In genomic region chr2:158228670-158229502, GRCm38 (mm10) we compare ENCODE assay signal across 8 mouse cellular contexts. TPM values are rescaled to one million over a fixed set of nuclear protein-coding genes. Genes with fewer than 3 reads are reported as not detected.
DNase-seq lines count a peak whose midpoint lies in the region; ATAC-seq and TF ChIP-seq lines count a peak whose summit lies in the region.

D630003M21Rik (minus strand) TSS chr2:158229222.

- under 1% methylated on average over 36 of the region's 55 CpGs for WGBS in forebrain, embryonic 16.5 days

- H3K9ac ChIP-seq in forebrain, embryonic 16.5 days (replicated peaks; ENCODE audit: low read depth, low read length): peak within 1 kb of the TSS; percentile 74

- intact Hi-C loops in gastrocnemius, adult 2 months (cut with DNase I): no loop called here
- intact Hi-C loops in gastrocnemius, postnatal 36 days (cut with DNase I): no loop called here

- peak; percentile 82 for ATAC-seq in forebrain, embryonic 16.5 days
- no peak for ATAC-seq in erythroid progenitor cell, adult 5-6 weeks (replicated peaks; ENCODE audit: low FRiP score, poor library complexity, severe bottlenecking)

- TF ChIP-seq CTCF in gastrocnemius, adult 2 months (IDR thresholded peaks at IDR 0.05): 0 out of 2 replicates have a peak, but pooled peaks have one; percentile 2

- peaks cover 19% of the 10 kb centered on the region for H3K4me1 ChIP-seq in forebrain, embryonic 16.5 days (replicated peaks; ENCODE audit: control insufficient read depth, insufficient read depth, low read length)

- peak; percentile 59 for DNase-seq in gastrocnemius, adult 2 months
- no peak for DNase-seq in gastrocnemius, postnatal 36 days
- peak; percentile 57 for DNase-seq in ZHBTc4 (ENCODE audit: low read depth, low spot score)
- DNase-seq in kidney, adult 9 months: peak; percentile 60
- peak; percentile 61 for DNase-seq in mesoderm, embryonic 11.5 days (ENCODE audit: low read depth, low spot score)
- no peak for DNase-seq in thymus, postnatal 14 days

- no peaks in the 10 kb centered on the region for H3K36me3 ChIP-seq in forebrain, embryonic 16.5 days (ENCODE audit: control insufficient read depth, insufficient read depth)

- H3K27ac ChIP-seq in gastrocnemius, adult 2 months: peak within 1 kb of the TSS; percentile 82
- peak within 1 kb of the TSS; percentile 47 for H3K27ac ChIP-seq in forebrain, embryonic 16.5 days (ENCODE audit: low read length)

- H3K27me3 ChIP-seq in forebrain, embryonic 16.5 days (replicated peaks; ENCODE audit: control insufficient read depth, insufficient read depth, low read length): no peaks in the 10 kb centered on the region

- H3K9me3 ChIP-seq in forebrain, embryonic 16.5 days (ENCODE audit: control insufficient read depth, low read length): no peaks in the 10 kb centered on the region

- H3K4me2 ChIP-seq in forebrain, embryonic 16.5 days (ENCODE audit: low read length): peak within 1 kb of the TSS; percentile 80

- peak within 1 kb of the TSS; percentile 70 for H3K4me3 ChIP-seq in gastrocnemius, adult 2 months
- peak within 1 kb of the TSS; percentile 55 for H3K4me3 ChIP-seq in forebrain, embryonic 16.5 days (replicated peaks; ENCODE audit: low read length)

RNA-seq across cellular contexts. Expression of gene D630003M21Rik, which starts in this region (rescaled TPM):
- 1 to 10 TPM; 1.2 to 2.2 TPM for total RNA-seq in gastrocnemius, adult 2 months (2021)
- total RNA-seq in gastrocnemius, postnatal 36 days (2021): 1 to 10 TPM; 2.2 TPM
- 1.8 and 2.8 TPM in 2 replicates for polyA plus RNA-seq in forebrain, embryonic 16.5 days (2015; fragmentation: Nextera tagmentation; extraction: Ambion mirVana)
- not detected in 2 replicates for total RNA-seq in erythroid progenitor cell, adult 5-6 weeks (2015; ENCODE audit: low replicate concordance)
- total RNA-seq in erythroid progenitor cell, adult 5-6 weeks (2017; ENCODE audit: low replicate concordance): not detected in 2 replicates

Comparison
In these comparisons a context has a peak if more than half of its experiments do, and no peak if none do; other contexts are left out.
1. DNase-seq: peak in gastrocnemius, adult 2 months (single experiment), ZHBTc4 (single experiment), kidney, adult 9 months (single experiment) and mesoderm, embryonic 11.5 days (single experiment); none in gastrocnemius, postnatal 36 days (0 of 2) and thymus, postnatal 14 days (single experiment).